Mouse (Mus musculus): ENCODE results near the gene Epb41l2. TPM values are rescaled to one million over a fixed set of nuclear protein-coding genes. Genes with fewer than 3 reads are reported as not detected.

Epb41l2 gene
- polyA plus RNA-seq, 1 experiment from 2014 or later, result 101 TPM

DNA sequence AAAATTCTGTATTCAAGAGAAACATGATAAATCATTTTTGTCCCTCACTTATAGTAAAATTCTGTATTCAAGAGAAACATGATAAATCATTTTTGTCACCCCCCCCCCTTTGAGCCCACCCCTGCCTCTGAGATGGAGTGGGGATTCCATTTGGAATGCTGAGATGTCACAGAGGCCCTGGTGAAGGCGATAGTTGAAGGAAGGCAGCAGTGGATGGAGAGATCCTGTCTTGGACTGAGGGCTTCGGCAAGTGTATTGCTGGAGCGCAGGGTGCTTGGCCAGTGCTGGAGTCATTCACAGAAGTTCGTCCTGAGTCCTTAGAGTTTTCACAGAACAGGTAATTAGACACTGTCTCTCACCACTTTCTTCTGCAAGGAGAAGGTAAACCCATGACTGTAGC lies 15.4 kb downstream of the Epb41l2 start:
- H3K79me2 ChIP-seq (ENCODE audit: inconsistent target), result peaks cover 100% of the 10 kb centered on the region
- no peak overlapping the region for H3K4me3 ChIP-seq (ENCODE audit: inconsistent target)
- H3K36me3 ChIP-seq (ENCODE audit: inconsistent target), result 0 out of 2 replicates have a peak, but pooled peaks cover 10% of the 10 kb centered on the region
- WGBS (ENCODE audit: missing documents), result 94% methylated on average over 4 of the region's 4 CpGs
- no peak overlapping the region for H3K27ac ChIP-seq

DNA sequence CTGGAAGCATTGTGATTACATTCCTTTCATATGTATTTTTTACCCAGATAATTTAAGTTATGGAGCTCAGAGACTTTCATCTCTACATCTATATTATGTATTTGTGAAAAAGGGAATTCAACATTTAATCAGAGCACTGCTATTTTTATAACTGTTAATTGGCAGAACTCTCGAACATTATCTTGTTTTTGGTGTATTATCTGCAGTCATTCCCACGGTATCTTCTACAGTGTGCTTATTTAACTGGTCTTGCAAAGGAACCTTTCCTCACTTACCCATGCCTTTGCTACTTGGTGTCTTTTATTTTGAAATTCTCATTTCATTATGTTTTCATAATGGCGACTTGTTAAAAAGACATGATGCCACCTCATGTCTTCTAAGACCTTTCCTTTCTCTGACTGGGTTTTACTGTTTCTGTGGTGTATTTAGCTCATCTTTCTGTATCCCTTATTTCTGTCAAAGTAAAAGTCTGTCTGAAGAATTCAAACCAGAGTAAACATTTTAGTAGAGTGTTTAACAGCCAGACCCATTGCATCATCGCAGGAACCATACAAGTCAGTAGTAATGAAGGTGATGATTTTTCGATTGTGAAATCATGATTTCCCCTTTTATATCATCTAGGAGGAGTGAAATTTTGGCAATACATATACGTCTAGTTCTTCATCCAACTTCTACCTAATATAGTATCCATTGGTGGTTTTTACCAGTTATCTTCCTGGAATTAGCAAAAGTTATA lies 21.3 kb downstream of the Epb41l2 start:
- Histone ChIP-seq H3K4me3 (ENCODE audit: inconsistent target) (no peak overlapping the region), H3K27ac (no peak overlapping the region), H3K79me2 (ENCODE audit: inconsistent target) (peaks cover 100% of the 10 kb centered on the region), H3K36me3 (ENCODE audit: inconsistent target) (0 out of 2 replicates have a peak, but pooled peaks cover 10% of the 10 kb centered on the region)
- WGBS (ENCODE audit: missing documents), result 57% methylated on average over 6 of the region's 6 CpGs

DNA sequence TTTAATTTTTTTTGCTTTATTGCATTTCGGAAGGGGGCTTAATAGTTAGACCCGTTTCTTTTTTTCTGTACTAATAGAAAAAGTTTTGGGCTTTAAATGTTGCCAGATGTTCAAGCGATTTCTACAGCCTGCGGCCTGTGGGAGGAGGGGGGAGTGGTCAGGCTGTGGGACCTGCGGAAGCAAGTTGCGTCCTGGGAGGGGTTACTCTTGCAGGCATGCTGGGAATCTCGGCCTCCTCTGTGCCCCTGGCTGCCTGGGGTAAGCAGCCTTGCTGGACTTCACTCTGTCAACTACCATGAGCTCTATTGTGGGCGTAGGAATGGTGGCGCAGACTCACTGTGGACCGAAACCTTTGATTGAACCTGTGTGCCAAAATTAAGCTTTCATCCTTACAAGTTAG lies 22.4 kb downstream of the Epb41l2 start:
- H3K79me2 ChIP-seq (ENCODE audit: inconsistent target), result peaks cover 100% of the 10 kb centered on the region
- WGBS (ENCODE audit: missing documents), result 91% methylated on average over 10 of the region's 10 CpGs

DNA sequence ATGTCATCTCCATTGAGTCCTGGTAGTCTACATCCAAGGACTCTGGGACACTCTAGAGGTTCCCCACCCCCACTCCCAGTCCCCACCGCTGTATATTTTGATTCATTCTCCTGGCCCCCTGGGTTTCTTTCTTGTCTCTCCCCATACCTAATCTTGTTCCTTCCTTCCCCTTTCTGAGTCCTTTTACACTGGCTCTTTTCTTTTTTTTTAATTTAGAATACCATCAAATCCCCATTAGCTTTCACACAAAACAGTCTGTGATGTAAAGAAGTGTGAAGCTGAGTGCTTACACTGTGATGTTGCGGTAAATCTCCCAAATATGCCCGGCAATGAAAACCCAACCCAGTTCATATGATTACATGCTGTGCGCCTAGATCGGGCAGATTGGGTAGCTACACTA lies 23.6 kb downstream of the Epb41l2 start:
- no peak overlapping the region for H3K4me3 ChIP-seq (ENCODE audit: inconsistent target)
- H3K27ac ChIP-seq, result no peak overlapping the region
- 0 out of 2 replicates have a peak, but pooled peaks cover 5% of the 10 kb centered on the region for H3K36me3 ChIP-seq (ENCODE audit: inconsistent target)
- WGBS (ENCODE audit: missing documents), result 22% methylated on average over 5 of the region's 5 CpGs
- H3K79me2 ChIP-seq (ENCODE audit: inconsistent target), result peaks cover 100% of the 10 kb centered on the region

More for the DNA sequence above, 22.4 kb downstream of the Epb41l2 start:
- H3K4me3 ChIP-seq (ENCODE audit: inconsistent target), result no peak overlapping the region
- no peak overlapping the region for H3K27ac ChIP-seq
- 0 out of 2 replicates have a peak, but pooled peaks cover 10% of the 10 kb centered on the region for H3K36me3 ChIP-seq (ENCODE audit: inconsistent target)

DNA sequence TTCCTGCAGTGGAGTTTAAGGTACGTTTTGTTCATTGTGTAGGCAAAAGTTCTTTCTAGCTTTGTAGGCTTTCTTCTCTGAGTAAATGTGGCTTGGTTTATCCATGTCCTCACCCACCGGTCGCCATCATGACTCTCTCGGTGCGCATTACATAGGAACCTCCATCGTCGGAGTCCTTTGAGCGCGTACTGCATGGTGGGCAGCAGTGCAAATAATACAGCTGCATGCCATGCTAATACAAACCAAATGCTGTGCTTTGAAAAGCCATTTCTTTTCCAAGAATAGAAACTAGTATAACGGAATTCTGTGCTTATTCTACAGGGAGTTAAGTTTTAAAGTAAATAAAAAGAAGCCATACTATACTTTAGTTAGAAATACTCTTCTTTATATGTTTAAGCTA lies 24.8 kb downstream of the Epb41l2 start:
- 91% methylated on average over 10 of the region's 10 CpGs for WGBS (ENCODE audit: missing documents)
- H3K27ac ChIP-seq, result no peak overlapping the region
- no peak overlapping the region for H3K4me3 ChIP-seq (ENCODE audit: inconsistent target)
- no peaks in the 10 kb centered on the region for H3K36me3 ChIP-seq (ENCODE audit: inconsistent target)
- H3K79me2 ChIP-seq (ENCODE audit: inconsistent target), result peaks cover 100% of the 10 kb centered on the region

DNA sequence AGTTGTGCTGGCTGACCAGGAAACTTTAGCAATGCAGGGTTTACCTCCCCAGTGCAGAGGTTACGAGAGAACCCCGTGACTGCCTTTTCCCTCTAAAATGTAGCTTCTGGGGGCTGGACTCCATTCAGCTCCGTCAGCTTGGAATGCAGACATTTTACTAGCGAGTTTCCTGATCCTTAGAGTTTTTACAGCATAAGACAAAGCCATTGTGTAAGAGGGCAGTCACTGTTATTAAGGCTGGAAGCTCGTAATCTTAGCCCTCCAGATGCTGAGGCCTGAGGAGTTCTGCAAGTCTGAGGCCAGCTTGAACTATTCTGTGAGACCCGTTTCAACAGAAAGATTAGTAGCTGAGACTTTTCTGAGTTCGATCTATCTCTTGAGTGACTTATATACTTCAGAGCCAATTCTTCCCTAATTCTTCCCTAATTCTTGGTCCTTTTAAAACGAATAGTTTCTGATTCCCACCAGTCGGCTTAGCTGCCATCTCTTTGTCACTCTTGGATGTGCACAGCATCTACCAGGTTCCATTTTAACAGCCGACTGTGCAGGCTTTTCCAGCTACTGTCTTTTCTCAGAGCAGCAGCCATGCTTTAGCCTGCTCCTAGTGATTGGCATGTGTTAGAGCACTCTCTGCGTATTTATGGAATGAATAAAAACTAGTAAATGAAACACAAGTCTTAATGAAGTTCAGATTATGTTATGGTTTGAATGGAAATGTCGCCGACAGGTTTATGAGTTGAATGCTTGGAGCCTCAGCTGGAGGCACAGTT lies 26.4 kb downstream of the Epb41l2 start:
- 96% methylated on average over 13 of the region's 13 CpGs for WGBS (ENCODE audit: missing documents)
- Histone ChIP-seq H3K27ac (no peak overlapping the region), H3K4me3 (ENCODE audit: inconsistent target) (no peak overlapping the region), H3K36me3 (ENCODE audit: inconsistent target) (no peaks in the 10 kb centered on the region), H3K79me2 (ENCODE audit: inconsistent target) (peaks cover 100% of the 10 kb centered on the region)

DNA sequence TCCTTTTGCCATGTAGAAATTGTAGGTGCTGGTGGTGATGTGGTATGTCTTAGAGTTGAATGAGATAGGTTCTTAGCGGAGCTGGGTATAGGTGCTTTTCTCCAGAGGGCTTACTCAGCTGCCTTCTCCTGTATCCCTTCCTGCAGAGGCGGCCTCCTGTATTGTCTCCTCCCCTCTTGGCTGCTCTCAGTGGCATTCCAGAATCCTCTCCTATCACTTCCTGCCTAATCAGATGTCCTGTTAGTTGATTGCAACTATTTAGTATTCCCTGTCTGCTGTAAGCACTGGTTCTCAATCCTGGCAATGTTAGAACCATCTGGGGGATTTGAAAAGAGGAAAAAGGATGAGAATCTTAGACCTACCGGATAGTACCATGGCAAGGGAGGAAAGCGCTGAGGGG lies 27.3 kb downstream of the Epb41l2 start:
- Histone ChIP-seq H3K4me3 (ENCODE audit: inconsistent target) (no peak overlapping the region), H3K79me2 (ENCODE audit: inconsistent target) (peaks cover 100% of the 10 kb centered on the region), H3K36me3 (ENCODE audit: inconsistent target) (no peaks in the 10 kb centered on the region), H3K27ac (no peak overlapping the region)
- WGBS (ENCODE audit: missing documents), result 93% methylated on average over 4 of the region's 4 CpGs

DNA sequence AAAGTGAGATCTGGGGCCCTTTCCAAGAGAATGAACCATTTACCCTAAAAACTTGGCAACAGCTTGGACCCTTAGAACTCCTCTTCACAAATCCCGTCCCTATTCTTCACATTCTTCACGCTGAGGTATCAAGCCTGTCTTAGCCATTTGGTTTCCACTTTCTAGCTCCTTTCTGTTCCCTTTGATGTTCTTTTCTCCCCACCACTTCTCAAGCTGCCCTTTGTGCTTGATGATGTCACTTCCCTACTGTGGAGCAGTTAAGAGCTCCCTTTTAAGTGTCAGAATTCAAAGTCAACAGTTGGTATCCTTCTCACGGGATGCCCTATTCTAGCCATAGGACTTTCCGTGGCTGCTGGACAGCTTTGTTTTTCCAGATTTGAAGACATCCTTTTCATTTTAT lies 27.7 kb downstream of the Epb41l2 start:
- Histone ChIP-seq H3K4me3 (ENCODE audit: inconsistent target) (no peak overlapping the region), H3K36me3 (ENCODE audit: inconsistent target) (no peaks in the 10 kb centered on the region), H3K27ac (no peak overlapping the region), H3K79me2 (ENCODE audit: inconsistent target) (peaks cover 100% of the 10 kb centered on the region)
- WGBS (ENCODE audit: missing documents), result 79% methylated on average over 4 of the region's 4 CpGs

DNA sequence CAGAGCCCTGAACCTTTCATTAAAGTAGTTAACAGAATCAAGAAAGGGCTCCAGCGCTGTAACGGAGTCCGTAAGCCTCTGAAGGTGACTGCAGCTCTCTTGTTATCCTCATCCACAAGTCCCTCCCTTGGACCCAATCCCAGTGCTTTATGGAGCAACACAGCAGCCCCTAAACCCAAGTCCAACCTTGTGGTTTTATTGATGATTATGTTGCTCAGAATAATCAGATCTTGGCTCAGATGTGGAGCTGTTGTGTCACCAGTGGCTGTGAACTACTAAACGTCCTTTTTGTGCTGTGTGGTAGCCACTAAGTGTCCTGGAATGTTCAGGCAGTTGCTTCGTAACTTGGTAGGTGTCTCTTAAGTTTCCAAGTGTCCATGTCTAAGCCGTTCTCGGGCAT lies 33.2 kb downstream of the Epb41l2 start:
- Histone ChIP-seq H3K36me3 (ENCODE audit: inconsistent target) (no peaks in the 10 kb centered on the region), H3K27ac (no peak overlapping the region), H3K79me2 (ENCODE audit: inconsistent target) (peaks cover 100% of the 10 kb centered on the region), H3K4me3 (ENCODE audit: inconsistent target) (no peak overlapping the region)
- 95% methylated on average over 7 of the region's 7 CpGs for WGBS (ENCODE audit: missing documents)

DNA sequence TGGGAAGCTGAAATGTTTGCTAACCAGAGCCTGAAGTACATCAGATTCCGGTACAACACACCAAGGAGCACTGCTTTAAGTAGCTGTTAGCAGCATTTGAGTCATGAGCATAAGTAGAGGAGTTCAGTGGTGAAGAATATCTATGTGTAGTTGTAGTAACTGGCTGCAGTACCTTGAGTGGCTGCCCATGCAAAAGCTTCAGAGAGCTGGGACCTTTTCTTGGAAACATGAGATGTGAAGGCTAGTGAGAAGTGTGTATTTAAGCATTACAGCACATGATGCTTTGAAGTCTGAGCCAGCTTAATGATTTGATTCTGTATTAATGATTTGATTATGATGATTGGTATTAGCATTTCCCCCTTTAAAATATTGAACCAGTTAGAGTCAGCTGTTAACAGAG lies 34.1 kb downstream of the Epb41l2 start:
- Histone ChIP-seq H3K27ac (no peak overlapping the region), H3K4me3 (ENCODE audit: inconsistent target) (no peak overlapping the region), H3K36me3 (ENCODE audit: inconsistent target) (no peaks in the 10 kb centered on the region), H3K79me2 (ENCODE audit: inconsistent target) (peaks cover 100% of the 10 kb centered on the region)
- WGBS (ENCODE audit: missing documents), result 86% methylated on average over 1 of the region's 1 CpGs

DNA sequence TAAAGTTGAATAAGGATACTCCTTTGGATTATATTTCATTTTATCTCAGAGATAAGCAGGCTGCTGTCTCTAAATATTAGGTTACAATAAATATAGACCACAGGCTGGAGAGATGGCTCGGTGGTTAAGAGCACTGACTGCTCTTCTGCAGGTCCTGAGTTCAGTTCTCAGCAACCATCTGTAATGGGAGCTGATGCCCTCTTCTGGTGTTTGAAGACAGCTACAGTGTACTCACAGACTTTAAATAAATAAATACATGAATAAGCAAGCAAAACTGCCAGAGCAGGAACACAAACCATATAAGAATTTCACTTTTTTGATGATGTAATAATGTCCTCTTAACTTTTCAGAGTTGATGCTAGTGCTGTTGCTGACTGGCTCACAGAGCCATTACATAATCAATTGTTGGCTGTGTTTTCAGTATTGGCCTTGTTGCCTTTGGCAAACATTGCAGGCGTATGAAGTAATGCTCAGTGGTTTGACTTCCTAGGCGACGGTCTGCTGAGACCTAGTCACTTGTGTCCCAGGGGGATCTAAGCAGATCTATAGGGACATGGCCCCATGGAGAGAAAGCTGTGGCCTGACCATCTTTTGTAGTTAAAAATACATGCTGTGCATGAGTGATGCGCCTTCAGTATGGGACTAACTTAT lies 35.8 kb downstream of the Epb41l2 start:
- no peak overlapping the region for H3K4me3 ChIP-seq (ENCODE audit: inconsistent target)
- H3K27ac ChIP-seq, result no peak overlapping the region
- WGBS (ENCODE audit: missing documents), result 88% methylated on average over 5 of the region's 5 CpGs
- peaks cover 100% of the 10 kb centered on the region for H3K79me2 ChIP-seq (ENCODE audit: inconsistent target)
- no peaks in the 10 kb centered on the region for H3K36me3 ChIP-seq (ENCODE audit: inconsistent target)

DNA sequence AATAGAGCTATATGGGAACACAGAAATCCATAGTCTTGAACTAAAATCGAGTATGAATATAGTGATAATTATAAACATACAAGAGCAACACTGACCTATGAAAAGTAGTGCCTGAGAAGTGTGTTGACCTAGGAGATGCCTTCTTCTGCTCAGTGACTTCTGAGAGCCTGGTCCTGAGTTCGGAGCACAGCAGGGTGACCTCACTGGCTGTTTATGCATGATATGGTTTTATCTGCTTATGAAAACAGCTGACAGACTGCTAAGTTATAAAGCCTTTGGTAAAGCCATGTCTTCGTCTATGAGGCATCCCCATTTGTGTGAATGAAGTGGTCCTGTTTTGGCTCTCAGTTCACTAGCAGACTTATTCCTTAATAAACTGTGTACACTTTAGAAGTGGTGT lies 37.3 kb downstream of the Epb41l2 start:
- 100% methylated on average over 3 of the region's 3 CpGs for WGBS (ENCODE audit: missing documents)
- no peaks in the 10 kb centered on the region for H3K36me3 ChIP-seq (ENCODE audit: inconsistent target)
- H3K4me3 ChIP-seq (ENCODE audit: inconsistent target), result no peak overlapping the region
- H3K27ac ChIP-seq, result no peak overlapping the region
- peaks cover 100% of the 10 kb centered on the region for H3K79me2 ChIP-seq (ENCODE audit: inconsistent target)

DNA sequence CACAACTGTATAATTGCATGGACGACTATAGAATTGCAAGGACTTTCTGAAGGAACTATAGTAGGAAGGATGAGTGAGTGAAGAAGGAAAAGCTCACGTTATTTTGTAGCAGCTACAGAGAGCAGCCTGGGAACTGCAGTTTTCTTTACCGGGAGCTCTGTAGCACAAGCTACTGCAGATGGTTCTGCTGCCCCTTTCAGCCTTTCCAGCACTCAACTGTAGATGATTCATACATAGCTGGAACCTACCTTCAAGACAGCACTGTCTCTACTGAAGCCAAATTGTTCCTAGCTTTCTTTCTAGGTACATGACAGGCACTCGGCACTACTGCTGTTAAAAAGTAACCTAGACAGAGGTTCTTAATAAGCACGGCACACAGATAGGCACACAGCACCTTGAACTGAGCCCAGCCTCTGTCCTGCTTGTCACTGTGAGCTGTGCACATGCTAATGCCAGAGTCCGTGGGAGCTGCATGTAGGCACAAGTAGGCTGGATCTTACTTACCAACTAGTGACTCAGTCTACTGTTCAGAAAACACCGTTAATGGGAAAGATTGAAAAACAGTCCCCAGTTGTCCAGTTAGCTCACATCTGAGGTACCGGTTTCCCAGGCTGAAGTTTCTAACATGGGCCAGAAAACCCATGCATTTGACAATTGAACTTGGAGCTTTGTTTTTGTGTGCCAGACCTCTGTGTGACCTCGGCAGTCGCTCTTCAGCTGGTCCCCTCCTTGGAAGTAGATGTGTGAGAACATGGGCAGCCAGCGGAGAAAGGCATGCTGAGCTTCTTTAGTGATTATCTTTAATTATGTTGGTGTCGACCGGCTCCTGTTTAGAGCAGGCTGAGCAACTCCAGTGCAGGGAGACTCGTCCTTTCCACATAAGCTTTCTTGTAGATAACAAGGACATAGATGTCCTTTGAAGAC lies 38.4 kb downstream of the Epb41l2 start:
- 94% methylated on average over 14 of the region's 14 CpGs for WGBS (ENCODE audit: missing documents)
- Histone ChIP-seq H3K4me3 (ENCODE audit: inconsistent target) (no peak overlapping the region), H3K79me2 (ENCODE audit: inconsistent target) (peaks cover 100% of the 10 kb centered on the region), H3K27ac (no peak overlapping the region), H3K36me3 (ENCODE audit: inconsistent target) (no peaks in the 10 kb centered on the region)

DNA sequence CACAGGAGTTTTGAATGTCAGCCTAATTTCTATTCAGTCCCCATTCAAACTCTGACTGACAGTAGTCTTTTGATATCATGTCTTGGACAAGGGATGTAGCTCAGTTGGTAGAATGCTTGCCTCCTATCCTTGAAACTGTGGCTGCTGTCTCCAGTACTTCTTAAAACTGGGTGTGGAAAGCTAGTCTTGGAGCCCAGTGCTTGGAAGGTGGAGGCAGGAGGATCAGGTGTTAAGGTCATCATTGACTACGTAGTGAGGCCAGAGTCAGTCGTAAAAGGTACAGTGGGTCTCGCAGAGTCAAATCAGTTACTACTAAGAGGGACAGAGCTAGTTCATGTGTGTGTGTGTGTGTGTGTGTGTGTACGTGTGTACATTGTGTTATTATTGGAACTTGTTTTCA lies 39.4 kb downstream of the Epb41l2 start:
- 89% methylated on average over 4 of the region's 4 CpGs for WGBS (ENCODE audit: missing documents)
- peaks cover 100% of the 10 kb centered on the region for H3K79me2 ChIP-seq (ENCODE audit: inconsistent target)
- no peaks in the 10 kb centered on the region for H3K36me3 ChIP-seq (ENCODE audit: inconsistent target)
- no peak overlapping the region for H3K27ac ChIP-seq
- H3K4me3 ChIP-seq (ENCODE audit: inconsistent target), result no peak overlapping the region

All from macrophage (primary cell).